Mouse (Mus musculus) spleen, postnatal 4 days (tissue): ENCODE measurements around the gene Brf1.

Experiments
- DNase-seq, 2 experiments: peaks; one replicate each; pipeline ENCODE4 v3.0.0; 2022; ENCODE audit warnings: low spot score in 2 of 2

Brf1 gene

DNA sequence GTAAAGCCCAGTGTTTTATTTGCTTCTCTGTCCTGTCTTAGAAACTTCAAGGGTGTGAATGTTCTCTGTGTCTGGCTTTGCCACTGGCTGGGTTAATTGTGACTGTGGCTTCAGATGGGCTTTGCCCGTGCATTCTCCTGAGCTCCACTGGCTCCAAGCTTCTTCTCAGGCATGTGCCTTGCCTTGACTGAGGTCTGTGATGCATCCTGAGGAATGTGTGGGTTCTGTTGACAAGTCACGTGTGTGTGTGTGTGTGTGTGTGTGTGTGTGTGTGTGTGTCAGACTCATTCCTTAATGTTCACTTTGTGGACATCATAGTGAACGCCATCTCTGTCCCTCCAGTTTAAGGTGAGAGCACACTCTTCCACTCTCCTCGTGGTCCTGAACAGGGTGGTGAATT lies 18.3 kb upstream of the Brf1 start:
- no peak for DNase-seq

DNA sequence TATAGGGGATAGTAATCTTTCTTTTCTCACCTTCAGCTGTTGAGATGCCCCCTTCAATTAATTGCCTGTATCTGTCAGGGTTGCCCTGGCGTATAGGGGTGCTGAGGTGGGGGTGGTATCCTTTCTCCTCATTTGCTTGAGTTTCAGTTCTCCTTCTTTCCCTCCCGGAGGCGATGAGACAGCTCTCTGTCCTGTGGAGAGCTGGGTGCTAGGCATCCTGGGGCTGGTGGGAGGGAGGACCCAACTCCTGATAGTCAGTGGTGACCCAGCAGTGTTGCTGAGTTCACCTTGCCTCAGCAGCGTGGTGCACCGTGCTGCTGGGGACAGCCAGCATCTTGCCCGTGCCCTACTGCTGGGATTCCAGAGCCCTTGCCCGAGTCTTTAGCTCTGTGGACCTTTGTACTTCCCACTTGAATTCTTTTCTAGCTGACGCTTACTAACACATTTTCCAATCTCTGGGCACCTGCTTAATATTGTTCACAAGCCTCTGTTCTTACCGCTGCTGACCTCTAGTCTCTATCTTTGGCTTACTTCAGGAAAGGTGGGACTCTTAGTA lies 17.0 kb upstream of the Brf1 start:
- no peak for DNase-seq

DNA sequence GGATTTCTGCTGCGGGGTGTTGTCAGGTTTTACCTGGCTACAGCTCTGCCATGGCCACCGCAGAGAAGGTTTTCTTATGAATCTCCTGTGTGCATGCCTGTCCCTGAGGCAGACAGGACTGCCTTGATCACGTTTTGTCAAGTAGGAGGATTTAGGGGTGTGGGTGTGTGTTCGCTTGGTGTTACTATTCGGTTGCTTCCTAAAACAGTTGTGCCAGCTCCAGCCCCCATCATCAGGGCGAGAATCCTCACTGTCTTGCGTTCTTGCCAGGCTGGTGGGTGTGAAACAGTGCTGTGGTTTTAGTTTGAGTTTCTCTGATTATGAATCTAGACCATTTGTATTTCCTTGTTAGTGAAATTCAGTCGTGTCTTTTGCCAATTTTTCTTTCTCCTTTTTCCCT lies 16.5 kb upstream of the Brf1 start:
- DNase-seq, result no peak

DNA sequence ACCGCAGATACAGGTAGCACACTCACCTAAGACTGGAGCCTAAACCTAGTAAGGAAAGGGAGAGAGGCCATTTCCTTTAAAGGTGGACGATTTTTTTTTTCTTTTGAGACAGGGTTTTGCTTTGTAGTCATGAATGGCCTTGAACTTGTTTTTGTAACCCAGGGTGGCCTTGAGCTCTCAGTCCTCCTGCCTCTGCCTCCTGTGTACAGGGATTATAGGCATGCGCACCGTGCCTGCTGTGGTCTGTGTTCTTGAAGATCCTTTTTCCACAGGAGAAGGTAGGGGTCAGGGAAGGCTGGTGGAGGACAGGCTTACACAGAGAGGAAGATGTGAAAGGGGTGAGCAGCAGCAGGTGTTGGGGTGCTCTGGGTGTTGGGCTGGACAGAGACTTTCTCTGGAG lies 15.5 kb upstream of the Brf1 start:
- no peak for DNase-seq

DNA sequence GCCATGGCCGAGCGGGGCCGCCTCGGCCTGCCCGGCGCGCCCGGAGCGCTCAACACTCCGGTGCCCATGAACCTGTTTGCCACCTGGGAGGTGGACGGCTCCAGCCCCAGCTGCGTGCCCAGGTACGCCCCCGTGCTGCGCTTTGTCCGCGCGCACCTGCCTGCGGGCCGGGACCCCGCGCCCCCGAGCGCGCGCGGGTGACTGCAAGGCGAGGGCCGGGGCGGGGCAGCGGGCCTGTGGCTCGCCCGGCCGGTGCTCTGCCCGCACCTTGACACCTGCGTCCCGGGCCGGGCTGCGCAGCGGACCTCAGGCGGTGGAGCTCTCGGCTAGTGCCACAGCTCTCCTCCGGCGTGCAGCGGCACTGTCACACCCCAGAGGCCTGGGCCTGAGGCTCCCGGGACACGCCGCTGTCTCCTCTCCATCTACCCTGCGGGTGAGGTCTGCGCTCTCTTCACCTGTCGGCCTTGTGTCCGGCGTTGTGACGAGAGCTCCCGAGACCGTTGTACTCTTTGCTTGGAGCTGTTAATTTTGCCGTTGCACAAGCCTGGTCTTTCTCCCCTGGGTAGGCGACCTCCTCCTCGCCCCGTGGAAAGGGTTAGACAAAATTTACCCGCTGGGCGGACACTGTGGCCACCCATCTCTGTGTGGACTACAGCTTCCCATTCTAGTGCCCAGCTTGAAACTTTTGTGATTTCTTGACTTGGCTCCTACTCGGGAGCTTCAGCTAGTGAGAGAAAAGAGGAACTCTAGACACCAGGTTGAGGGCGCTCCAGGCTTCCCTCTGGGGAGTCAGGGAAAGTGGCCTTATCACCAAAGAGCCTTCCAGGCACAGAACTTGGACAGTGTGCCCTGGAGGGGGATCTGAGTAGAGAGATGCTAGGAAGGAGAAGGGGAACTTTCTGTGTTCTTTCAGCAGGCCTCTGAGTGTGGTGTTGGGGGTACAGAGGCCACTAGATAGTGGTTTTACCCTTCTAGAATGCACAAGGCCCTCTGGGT lies 14.4 kb upstream of the Brf1 start:
- peak; percentile 60 to 83 for DNase-seq

DNA sequence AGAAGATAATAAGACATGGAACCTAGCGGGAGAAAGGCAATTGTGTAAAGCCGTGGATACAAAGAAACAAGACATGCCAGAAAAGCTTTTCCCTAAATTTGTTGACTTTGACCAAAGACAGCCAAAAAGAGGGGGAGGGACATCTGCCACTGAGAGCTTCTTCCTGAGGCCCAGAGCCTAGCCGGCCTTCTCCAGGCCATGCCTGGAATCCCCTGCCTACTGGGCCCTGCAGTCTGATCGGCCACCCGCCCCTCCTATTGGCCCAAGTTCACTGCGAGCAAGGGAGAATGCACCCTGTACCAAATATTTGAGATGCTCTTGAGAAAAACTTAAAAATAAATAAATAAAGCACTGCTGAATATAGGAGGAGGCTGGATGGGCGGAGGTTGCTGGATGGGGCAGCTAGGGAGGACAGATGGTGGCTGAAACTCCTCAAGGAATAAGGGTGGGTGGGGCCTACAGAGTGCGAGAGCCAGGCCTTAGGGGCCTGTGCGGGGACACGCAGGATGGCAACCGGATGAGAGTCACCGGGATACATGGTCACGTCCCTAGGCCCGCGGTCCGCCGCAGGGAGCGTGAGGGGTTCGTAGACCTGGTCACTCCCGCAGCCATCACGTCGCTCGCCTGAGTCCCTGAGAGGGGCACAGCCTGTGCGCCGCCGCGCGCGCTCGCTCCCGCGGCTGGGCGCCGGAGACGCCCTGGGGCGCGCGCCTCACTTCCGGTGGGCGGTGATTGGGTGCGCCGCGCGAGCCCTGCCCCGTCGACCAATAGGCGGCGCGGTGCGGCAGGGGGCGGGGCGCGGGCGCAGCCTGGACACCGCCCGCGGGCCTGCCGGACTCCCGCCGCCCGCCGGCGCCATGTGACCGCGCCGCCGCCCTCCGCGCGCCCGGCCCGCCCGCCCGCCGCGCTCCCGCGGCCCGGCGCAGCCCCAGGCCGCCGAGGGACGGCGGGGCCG lies 13.4 kb upstream of the Brf1 start, which contains the start of gene Pacs2:
TSS of gene Pacs2 (plus strand) at position 905 of the 955 bp plus-strand sequence.
- peak; percentile 95 to 99 for DNase-seq

DNA sequence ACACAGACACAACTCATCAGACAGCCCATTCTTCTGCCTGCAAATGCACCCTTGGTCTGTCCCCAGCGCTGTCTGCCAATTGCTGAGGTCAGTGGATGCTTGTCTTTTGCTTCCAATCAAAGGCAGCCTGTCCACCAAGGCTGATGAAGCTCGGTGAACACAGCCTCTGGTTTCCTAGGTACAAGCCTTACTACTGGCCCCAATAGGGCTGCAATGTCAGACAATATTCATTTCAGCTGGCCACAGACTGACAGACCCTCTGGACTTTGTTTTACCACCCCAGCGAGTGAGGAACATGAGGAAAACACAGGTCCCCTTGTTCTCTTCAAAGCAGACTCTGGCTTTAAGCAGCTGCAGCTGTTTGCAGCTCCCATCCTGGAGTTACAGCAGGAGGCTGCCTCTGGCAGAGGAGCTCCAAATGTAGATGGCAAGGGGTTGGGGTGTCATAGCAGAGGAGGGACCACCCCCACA lies 12.6 kb upstream of the Brf1 start:
- no peak for DNase-seq

DNA sequence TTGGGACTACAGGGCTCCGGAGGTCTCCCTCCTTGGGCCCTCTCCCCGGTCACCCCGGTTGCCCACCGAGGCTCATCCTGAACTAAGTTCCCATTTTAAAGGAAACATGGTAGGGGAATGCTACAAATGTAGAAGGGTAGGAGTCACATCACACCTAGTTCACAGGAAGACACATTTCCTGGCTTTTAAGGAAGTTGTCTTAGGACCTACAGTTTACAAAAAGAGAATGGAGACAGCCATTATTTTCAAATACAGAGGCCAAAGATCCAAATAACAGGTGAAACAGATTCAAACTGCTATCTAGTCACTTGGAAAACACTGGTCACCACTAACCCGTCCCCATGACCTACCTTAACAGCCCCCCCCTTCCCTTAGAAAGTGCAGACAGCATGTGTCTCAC lies 11.9 kb upstream of the Brf1 start:
- DNase-seq, result no peak

DNA sequence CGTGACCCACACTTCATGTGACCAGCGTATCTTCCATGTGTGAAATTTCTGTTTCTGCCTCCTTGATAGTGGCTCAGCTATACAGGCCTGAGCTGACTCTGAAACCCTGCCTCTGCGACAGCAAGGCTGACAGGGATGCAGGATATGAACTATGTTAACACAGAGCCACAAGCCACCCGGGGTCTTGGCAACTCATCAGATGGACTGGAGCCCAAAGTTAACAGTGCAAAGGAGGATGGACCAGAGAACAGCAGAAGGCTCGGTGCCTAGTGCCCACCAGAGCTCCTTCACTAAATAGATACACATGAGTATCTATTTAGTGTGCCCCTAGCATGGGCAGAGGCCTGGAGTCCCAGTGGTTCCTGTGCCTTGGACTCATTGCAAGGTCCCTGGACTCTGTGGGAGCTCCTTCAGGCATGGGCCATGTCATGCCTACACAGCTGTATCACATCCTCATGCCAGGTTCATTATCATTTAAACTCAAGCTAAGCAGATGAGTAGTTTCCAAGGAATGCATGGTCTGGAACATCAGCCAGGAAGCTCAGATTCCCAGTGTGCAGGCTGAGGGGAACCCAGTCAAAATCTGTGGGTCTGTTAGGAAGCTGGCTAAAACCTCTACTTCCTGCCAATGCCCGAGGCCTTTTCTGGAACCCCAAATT lies 11.3 kb upstream of the Brf1 start:
- DNase-seq, result no peak

DNA sequence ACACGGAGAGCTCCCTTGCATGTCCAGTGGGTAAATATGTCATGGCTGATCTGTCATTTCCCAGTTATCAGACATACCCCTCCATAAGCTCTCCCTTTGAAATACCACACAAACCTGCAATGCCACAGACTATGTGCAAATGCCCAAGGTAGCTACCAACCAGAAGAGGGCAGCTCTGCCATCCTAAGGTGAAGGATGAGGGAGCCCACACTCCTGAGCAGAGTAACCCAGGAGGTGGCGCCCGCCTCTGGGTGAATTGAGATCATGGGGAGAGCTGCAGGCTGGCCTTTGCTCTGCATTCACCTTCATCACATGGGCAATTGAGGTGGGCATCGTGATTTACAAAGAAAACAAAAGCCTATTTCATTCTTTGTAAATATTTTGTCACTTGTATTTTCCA lies 4.5 kb upstream of the Brf1 start:
- peak; percentile 75 to 84 for DNase-seq

DNA sequence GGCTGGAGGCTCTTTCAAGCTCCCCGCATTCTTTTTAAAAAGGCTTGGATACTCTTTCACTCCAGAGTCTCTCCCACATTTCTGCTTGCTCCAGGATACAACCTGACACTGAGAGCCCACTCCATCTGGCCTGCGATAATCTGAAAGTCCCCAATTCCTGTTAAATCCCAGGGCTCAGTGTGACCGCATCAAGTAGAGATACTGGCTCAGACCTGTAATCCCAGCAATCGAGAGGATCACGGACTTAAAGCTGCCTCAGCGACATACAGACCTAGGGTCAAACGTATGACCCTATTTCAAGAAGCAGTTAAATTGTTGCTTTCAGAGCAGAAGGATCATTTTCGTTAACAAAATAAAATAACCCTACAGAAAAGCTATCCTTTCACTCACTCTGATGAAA lies 3.5 kb upstream of the Brf1 start:
- DNase-seq, result no peak

DNA sequence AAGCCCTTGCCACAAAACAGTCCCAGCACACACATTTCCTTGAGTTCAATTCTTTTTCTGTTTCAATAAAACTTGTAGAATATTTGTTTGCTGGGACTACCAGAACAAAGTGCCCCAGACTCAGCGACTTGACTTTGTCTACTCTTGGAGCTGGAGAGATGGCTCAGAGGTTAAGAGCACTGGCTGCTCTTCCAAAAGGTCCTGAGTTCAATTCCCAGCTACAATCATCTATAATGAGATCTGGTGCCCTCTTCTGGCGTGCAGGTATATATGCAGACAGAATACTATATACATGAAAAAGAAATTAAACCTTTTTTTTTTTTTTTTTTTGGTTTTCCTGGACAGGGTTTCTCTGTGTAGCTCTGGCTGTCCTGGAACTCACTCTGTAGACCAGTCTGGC lies 2.2 kb upstream of the Brf1 start:
- no peak for DNase-seq

DNA sequence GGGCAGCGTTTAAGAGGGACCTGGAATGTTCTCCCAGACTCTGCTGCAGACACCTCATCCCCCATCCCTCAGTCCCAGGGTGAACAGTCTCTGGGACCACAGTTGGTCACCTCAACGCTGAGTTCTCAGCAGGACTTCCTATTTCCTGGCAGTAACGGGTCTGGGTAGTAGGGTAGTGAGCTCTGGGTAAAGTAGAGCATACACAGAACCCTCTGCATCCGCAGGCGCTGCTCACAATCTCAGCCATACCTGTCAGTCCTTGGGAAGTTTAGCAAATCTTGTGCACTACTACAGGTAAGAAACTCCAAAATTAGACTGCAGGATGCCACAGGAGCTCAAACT lies 600 bp upstream of the Brf1 start:
- DNase-seq, result no peak

DNA sequence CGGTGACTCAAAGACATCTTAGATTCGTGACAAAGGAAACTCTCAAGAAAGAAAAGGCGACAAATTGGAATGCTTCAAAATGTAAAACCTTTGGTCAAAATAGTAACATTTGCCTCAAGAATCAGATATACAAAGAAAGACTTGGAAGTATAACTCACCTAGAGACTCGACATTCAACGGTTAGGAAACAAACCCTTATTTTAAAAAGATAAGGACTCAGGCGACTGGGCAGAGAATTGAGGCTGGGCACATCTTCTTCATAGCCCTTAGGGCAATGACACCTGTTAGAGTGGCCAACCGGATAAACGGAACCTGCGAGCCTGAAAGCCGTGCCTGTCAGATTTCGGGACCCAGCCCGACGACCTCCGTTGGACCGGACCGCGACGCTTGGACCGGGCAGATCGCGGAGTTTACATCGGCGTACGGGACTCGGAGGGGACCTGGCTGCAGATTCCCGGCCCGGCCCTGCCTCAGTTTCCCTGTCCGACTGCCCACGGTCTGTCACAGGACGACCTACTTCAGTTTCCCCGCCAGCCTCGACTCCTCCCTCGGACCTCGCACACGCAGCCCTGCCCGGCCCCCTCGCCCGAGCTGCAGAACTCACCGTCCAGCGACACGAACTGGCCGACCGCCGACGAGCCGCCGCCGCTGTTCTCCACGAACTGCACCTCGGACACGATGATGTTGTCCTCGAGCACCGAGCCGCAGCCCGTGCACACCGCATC lies 773 bp downstream of the Brf1 start:
- no peak for DNase-seq

DNA sequence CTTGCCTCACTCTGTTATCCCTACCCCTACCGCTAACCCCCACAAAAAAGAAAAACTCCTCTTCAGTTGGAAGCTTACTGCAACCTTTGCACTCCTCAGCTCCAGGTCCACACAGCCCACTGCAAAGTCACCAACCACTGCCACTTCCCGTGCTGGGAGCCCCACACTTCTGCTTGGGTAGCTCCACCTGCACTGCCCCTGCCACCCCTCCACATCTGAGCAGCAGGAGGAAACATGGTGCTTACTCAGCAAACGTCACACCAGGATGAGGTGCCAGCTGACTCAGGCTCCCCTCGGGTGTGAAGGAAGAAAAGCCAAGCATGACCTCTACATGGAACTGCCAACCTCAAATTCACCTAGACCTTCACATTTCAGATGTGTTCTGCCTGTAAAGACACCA lies 6.4 kb downstream of the Brf1 start:
- no peak for DNase-seq

DNA sequence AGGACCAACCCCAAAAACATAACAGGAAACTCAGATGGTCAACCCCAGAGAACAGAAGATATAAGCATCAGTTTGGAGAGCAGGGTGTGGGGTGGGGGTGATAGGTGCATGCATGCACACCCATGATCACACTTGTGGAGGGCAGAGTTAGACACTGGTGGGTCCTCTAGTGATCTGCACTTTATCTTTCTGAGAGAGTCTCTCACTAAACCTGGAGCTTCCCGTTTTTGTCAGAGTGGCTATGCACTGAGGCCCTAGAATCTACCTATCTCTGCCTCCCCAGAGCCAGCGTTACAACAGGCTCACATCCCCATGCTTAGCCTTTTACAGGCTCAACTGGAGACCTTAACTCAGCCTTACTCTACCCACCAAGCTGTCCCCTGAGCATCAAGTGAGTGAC lies 9.1 kb downstream of the Brf1 start:
- no peak for DNase-seq

DNA sequence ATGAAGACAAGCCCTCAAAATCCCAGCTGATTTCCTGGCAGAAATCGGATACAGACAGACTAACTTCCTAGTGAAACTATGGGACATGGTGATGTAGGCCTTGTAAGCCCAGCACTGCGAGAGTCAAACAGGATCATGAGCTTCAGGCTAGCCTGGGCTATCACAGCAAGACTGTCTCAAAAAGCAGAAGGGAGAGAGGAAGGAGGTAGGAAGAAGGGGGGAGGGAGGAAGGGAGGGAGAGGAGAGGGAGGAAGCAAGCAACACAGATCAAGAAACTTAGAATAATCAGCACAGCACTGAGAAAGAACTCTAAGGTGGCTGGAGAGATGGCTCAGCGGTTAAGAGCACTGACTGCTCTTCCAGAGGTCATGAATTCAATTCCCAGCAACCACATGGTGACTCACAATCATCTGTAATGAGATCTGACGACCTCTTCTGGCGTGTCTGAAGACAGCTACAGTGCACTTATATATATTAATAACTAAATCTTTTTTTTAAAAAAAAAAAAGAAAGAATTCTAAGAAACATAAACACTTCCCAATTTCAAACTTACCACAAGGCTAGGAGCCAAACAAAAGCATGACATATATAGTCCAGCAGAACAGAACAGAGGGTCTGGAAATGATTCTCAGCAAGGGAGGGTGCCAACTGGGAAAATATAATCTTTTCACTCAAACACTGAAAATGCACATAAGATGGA lies 9.6 kb downstream of the Brf1 start:
- DNase-seq, result no peak

DNA sequence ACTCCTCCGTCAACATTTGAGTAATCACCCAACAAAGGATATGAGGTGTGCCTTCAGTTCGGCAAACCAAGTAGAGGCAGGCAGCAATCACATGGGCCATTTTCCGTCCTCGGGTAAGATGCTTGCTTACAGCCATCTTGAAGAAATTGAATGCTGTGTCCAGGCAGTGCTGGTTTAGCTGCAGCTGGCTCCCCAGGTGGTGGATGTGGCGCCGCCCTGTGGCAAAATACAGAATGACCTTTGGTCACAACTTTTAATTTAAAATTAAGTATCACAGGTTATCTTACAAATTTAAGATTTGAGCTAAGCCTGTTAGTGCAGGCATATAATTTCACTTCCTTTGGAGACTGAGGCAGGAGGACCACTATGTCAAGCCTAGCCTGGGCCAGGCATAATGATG lies 12.6 kb downstream of the Brf1 start:
- DNase-seq, result peak; percentile 59 to 80

DNA sequence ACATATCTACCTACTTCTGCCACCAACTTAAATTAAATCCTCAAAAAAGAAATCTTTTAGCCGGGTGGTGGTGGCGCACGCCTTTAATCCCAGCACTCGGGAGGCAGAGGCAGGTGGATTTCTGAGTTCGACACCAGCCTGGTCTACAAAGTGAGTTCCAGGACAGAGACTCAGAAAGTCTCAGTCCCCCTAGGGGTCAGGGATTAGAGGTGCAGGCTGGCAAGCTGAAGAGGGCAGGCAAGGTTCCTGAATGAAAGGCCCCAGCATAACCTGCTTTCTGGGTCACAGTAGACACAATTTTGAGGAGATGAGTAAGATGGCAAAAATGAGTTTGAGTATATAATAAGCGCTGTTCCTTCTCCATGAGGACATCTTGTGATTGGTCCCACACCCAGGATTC lies 15.2 kb downstream of the Brf1 start:
- DNase-seq, result no peak

DNA sequence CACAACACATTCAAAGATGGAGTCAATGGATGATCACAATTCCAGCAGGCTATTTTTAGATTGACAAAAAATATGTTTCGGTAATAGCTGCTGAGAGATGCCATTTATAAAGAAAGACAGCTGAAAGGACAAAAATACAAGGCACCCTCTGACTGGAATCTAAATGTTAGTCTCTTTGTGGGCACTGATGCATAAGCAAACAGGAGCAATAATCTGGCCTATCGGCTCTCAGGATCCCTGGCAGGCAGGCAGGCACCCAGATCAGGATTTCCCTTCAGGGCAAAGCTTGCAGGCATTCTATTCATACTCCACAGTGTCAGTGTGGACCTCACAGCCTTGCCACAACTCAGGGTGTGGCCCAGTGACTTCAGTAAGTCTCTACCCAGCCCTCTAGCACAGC lies 18.5 kb downstream of the Brf1 start:
- DNase-seq, result no peak
